Mouse (Mus musculus): ENCODE data around the gene Ranbp3.

- TF ChIP-seq MYB (IDR thresholded peaks at IDR 0.05; ENCODE audit: low read depth, low read length) (no peak), POLR2AphosphoS2 (IDR thresholded peaks at IDR 0.05; ENCODE audit: low read length) (no peak), GABPA (IDR thresholded peaks at IDR 0.05; ENCODE audit: low read depth, low read length) (no peak), CTCF (IDR thresholded peaks at IDR 0.05 in 2 of 3, conservative IDR thresholded peaks at IDR 0.05 in 1 of 3; ENCODE audit: control insufficient read depth in 1 of 3, insufficient read depth in 1 of 3, low read depth in 2 of 3, low read length in 3 of 3, poor library complexity in 1 of 3, severe bottlenecking in 1 of 3) (no peak), TAL1 (IDR thresholded peaks at IDR 0.05; ENCODE audit: low read length) (no peak), TCF12 (IDR thresholded peaks at IDR 0.05; ENCODE audit: low read depth, low read length) (no peak), POLR2A (IDR thresholded peaks at IDR 0.05; ENCODE audit: control insufficient read depth in 1 of 2, insufficient read depth in 1 of 2, low read depth in 1 of 2, low read length in 2 of 2, poor library complexity in 1 of 2) (no peak), ZC3H11A (IDR thresholded peaks at IDR 0.05; ENCODE audit: low read depth, low read length) (no peak), SIN3A (IDR thresholded peaks at IDR 0.05; ENCODE audit: low read length) (no peak), ZNF384 (IDR thresholded peaks at IDR 0.05; ENCODE audit: low read depth, low read length) (no peak), UBTF (IDR thresholded peaks at IDR 0.05; ENCODE audit: borderline replicate concordance, insufficient read depth, low read depth, low read length) (no peak)
These were observed 5.5 kb upstream of the Ranbp3 start for GRCm38 (mm10) chr17:56667591-56667990.

Data from MEL (cell line).